In genomic region chr3:122939215-122939614, GRCm38 (mm10) we compare ENCODE assay signal across 11 mouse cellular contexts. TPM values are rescaled to one million over a fixed set of nuclear protein-coding genes. Genes with fewer than 3 reads are reported as not detected.
DNase-seq lines count a peak whose midpoint lies in the region; ATAC-seq lines count a peak whose summit lies in the region.
"Had no signal": no experiment of that assay in that cellular context is flagged by ENCODE, and none has a peak within 500 bp of the region (broad histone marks: within the 10 kb centered on the region; RNA-seq: fewer than 3 reads in every experiment).

No protein-coding gene starts in this region.

- H3K36me3 ChIP-seq in heart, embryonic 11.5 days (ENCODE audit: control insufficient read depth, insufficient read depth, low read length) = 0 out of 2 replicates have a peak, but pooled peaks cover 3% of the 10 kb centered on the region

- no peak overlapping the region for H3K9ac ChIP-seq in heart, embryonic 11.5 days (ENCODE audit: low read depth, low read length)

- DNase-seq in heart, adult 8-10 months (ENCODE audit: low spot score) = peak; percentile 71
- peak; percentile 59 to 61 for DNase-seq in right cerebral cortex, adult 2 months (ENCODE audit: low spot score in 2 of 2)
- DNase-seq in right cerebral cortex, postnatal 36 days (ENCODE audit: low spot score in 2 of 2) = no peak
- DNase-seq in embryo, embryonic 11.5 days (ENCODE audit: low read depth, low spot score) = peak; percentile 17
- DNase-seq in left cerebral cortex, postnatal 14 days (ENCODE audit: low spot score in 2 of 2) = peak; percentile 58 to 63
- peak; percentile 82 for DNase-seq in skeletal muscle tissue, adult 2 months (ENCODE audit: low read depth, low spot score)
- no peak for DNase-seq in spleen, adult 12 weeks (ENCODE audit: low spot score)

- H3K27ac ChIP-seq in heart, embryonic 11.5 days (ENCODE audit: low read depth, low read length) = no peak overlapping the region
- H3K27ac ChIP-seq: macrophage had no signal

- peaks cover 7% of the 10 kb centered on the region; the same call in 1 of the 2 replicates for H3K4me1 ChIP-seq in heart, embryonic 11.5 days (ENCODE audit: control insufficient read depth, insufficient read depth, low read length)

- H3K9me3 ChIP-seq in heart, embryonic 11.5 days (replicated peaks; ENCODE audit: control insufficient read depth, low read length) = no peaks in the 10 kb centered on the region

- intact Hi-C loops in left cerebral cortex, postnatal 14 days (cut with DNase I) = loop anchor here (2.0 to 5.0 kb wide), 2 partner anchors 163 to 220 kb away; no protein-coding TSS in a partner anchor

- H3K27me3 ChIP-seq in heart, embryonic 11.5 days (ENCODE audit: control insufficient read depth, insufficient read depth, low read length) = no peaks in the 10 kb centered on the region

- H3K4me2 ChIP-seq in heart, embryonic 11.5 days = no peak overlapping the region

- no peak for ATAC-seq in heart, embryonic 11.5 days (replicated peaks; ENCODE audit: insufficient number of reproducible peaks, low FRiP score, low TSS enrichment)

- H3K4me3 ChIP-seq in heart, embryonic 11.5 days (ENCODE audit: low read depth, low read length) = no peak overlapping the region

- WGBS in heart, embryonic 11.5 days (ENCODE audit: insufficient replicate concordance) = 66% methylated on average over 2 of the region's 2 CpGs

RNA-seq across cellular contexts. Expression of gene 1810037I17Rik, which starts 15.2 kb away (rescaled TPM):
- total RNA-seq in heart, adult 8-10 months (2022) = 10 to 100 TPM; 75.6 to 96.5 (median 88.1) TPM
- polyA plus RNA-seq in heart, embryonic 11.5 days (2014; fragmentation: Nextera tagmentation; extraction: Ambion mirVana) = 138 and 147 TPM in 2 replicates
- 10 to 100 TPM; 52.6 to 57.9 TPM for total RNA-seq in left cerebral cortex, postnatal 14 days (2021)

RNA-seq across cellular contexts. Expression of gene Gm10959, which starts 20.1 kb away (rescaled TPM):
- total RNA-seq in heart, adult 8-10 months (2022) = not detected
- not detected in 2 replicates for polyA plus RNA-seq in heart, embryonic 11.5 days (2014; fragmentation: Nextera tagmentation; extraction: Ambion mirVana)
- total RNA-seq in left cerebral cortex, postnatal 14 days (2021) = not detected
- polyA plus RNA-seq: gonadal fat pad, adult 2 months; macrophage; testis, adult 2 months had no signal

RNA-seq across cellular contexts. Expression of gene Fabp2, which starts 44.3 kb away (rescaled TPM):
- total RNA-seq in heart, adult 8-10 months (2022) = not detected
- polyA plus RNA-seq in heart, embryonic 11.5 days (2014; fragmentation: Nextera tagmentation; extraction: Ambion mirVana) = 0.27 and 0.31 TPM in 2 replicates
- not detected for total RNA-seq in left cerebral cortex, postnatal 14 days (2021)
- polyA plus RNA-seq: gonadal fat pad, adult 2 months; macrophage; testis, adult 2 months had no signal

RNA-seq across cellular contexts. Expression of gene Usp53, which starts 45.1 kb away (rescaled TPM):
- 10 to 100 TPM in 3 of 4 experiments, 1 to 10 TPM in 1; 7.7 to 13.3 (median 11.3) TPM for total RNA-seq in heart, adult 8-10 months (2022)
- polyA plus RNA-seq in heart, embryonic 11.5 days (2014; fragmentation: Nextera tagmentation; extraction: Ambion mirVana) = 7.9 and 11.0 TPM in 2 replicates
- 10 to 100 TPM; 18.4 to 21.8 TPM for total RNA-seq in left cerebral cortex, postnatal 14 days (2021)

Comparison
In these comparisons a context has a peak if more than half of its experiments do, and no peak if none do; other contexts are left out.
1. DNase-seq: peak in heart, adult 8-10 months (single experiment), right cerebral cortex, adult 2 months (2 of 2), embryo, embryonic 11.5 days (single experiment), left cerebral cortex, postnatal 14 days (2 of 2) and skeletal muscle tissue, adult 2 months (single experiment); none in right cerebral cortex, postnatal 36 days (0 of 2) and spleen, adult 12 weeks (single experiment).